Mouse (Mus musculus) frontal cortex, postnatal 10 days (tissue): ENCODE results near the gene Saa1.

Source experiments
- DNase-seq, 2 experiments: peaks; one replicate each; pipeline ENCODE4 v3.0.0; 2022; ENCODE audit warnings: low spot score in 2 of 2, mixed read lengths in 1 of 2

Saa1 gene

GRCm38 (mm10) chr7:46718591-46719270 lies 24.0 kb downstream of the Saa1 start:
- no peak for DNase-seq

- DNase-seq: no peak
Measured at GRCm38 (mm10) chr7:46716897-46717296, 25.9 kb downstream of the Saa1 start.

- no peak for DNase-seq
Measured at GRCm38 (mm10) chr7:46715600-46715999, 27.2 kb downstream of the Saa1 start, which contains the start of gene Saa3. Saa3 (minus strand) TSS chr7:46715700.

GRCm38 (mm10) chr7:46714518-46714917 lies 28.3 kb downstream of the Saa1 start:
- peak in 1 of 2 experiments; percentile 49 for DNase-seq

GRCm38 (mm10) chr7:46712250-46712649 lies 30.5 kb downstream of the Saa1 start:
- no peak for DNase-seq

- peak; percentile 46 to 80 for DNase-seq
Measured at GRCm38 (mm10) chr7:46710390-46710844, 32.4 kb downstream of the Saa1 start, which contains the start of gene Saal1. Saal1 (minus strand) TSS chr7:46710680.

- no peak for DNase-seq
Measured at GRCm38 (mm10) chr7:46700521-46701025, 42.2 kb downstream of the Saa1 start.

GRCm38 (mm10) chr7:46696754-46697153 lies 46.0 kb downstream of the Saa1 start:
- DNase-seq: no peak
